Mouse (Mus musculus) frontal cortex, postnatal 25 days (tissue): ENCODE data around the gene Olfr297.

Experiments
- DNase-seq, 2 experiments: peaks; one replicate each; pipeline ENCODE4 v3.0.0; 2022; ENCODE audit warnings: low spot score in 2 of 2

Olfr297 gene

DNA sequence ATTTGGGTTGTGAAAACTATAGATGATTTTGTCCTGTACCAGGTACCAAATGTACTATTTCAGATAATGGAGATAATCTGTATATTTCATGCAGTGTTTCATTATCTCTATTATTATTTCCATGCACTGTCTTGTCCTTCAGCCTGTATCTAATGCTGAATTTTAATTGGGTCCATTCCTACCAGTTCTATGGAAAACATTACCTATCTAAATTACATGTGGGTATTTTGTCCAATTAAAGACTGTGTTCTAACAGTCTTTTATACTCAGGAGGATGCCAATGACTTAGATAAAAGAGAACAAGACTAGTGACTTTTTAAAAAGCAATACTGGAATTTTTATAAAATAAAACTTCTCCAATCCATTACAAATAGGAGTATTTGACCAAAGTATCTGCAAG lies at the start of gene Olfr297:
Olfr297 (plus strand) TSS at position 301 of the 400 bp plus-strand sequence.
- no peak for DNase-seq

DNA sequence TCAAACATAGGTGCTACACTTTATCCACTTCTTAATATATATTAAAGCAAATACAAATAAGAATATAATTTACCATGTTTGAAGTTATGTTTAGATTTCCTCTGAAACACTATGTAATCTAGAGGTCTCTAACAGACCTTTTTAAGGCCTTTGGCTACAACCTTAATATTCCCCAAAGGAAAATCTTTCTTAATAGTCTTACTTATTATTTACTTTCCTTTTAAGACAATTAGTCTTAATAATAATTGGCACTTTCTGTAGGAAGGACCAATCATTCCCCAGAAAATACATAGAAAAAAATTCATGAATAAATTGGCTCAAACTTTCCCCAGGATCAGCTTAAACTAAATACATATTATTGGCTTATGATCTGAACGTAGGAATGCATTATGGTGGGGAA lies 27.4 kb upstream of the Olfr297 start, which contains the start of gene Olfr298:
Olfr298 (minus strand) TSS at position 101 of the 400 bp plus-strand sequence.
- no peak for DNase-seq
